Mouse (Mus musculus): ENCODE measurements around the gene Jmjd1c.

Gene Jmjd1c

DNA sequence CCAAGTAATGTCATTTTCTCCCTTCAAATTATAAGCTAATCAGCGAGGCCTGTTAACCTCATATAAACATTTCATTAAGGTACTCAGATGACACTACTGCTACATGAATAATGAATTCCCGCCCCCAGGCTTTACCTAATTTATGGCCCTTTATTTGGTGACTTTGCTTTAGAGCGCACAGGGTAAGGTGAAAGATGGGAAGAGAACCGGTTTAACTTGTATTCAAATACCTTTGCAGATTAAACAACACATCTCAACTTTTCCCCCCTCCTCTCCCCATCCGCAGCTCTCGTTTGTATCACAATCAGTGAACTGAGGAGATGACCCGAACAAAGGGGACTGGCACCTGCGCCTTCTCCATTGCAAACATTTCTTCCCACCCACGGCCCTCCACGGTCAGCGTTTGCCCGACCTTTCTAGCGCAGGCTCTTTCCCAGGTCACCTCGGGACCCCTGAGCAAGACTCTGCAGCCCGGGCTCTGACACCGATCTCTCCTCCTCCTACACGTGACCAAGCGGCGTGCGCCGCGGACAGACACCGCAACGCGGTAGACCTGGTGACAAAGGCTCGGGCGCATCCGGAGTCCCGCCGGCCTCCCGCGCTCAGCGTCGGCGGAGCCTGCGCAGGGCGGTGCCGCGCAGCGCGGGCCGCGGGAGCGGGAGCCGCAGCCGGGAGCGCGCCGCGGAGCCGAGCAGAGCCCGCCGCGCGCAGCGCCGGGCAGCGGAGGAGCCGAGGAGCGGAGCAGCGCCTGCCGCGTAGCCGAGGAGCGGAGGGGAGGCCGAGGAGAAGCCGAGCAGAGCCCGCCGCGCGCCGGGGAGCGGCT lies at the start of gene Jmjd1c:
TSS of gene Jmjd1c (plus strand) at position 328 of the 823 bp plus-strand sequence.
- peak; percentile 51 for DNase-seq (ENCODE audit: low read depth, low spot score)

DNA sequence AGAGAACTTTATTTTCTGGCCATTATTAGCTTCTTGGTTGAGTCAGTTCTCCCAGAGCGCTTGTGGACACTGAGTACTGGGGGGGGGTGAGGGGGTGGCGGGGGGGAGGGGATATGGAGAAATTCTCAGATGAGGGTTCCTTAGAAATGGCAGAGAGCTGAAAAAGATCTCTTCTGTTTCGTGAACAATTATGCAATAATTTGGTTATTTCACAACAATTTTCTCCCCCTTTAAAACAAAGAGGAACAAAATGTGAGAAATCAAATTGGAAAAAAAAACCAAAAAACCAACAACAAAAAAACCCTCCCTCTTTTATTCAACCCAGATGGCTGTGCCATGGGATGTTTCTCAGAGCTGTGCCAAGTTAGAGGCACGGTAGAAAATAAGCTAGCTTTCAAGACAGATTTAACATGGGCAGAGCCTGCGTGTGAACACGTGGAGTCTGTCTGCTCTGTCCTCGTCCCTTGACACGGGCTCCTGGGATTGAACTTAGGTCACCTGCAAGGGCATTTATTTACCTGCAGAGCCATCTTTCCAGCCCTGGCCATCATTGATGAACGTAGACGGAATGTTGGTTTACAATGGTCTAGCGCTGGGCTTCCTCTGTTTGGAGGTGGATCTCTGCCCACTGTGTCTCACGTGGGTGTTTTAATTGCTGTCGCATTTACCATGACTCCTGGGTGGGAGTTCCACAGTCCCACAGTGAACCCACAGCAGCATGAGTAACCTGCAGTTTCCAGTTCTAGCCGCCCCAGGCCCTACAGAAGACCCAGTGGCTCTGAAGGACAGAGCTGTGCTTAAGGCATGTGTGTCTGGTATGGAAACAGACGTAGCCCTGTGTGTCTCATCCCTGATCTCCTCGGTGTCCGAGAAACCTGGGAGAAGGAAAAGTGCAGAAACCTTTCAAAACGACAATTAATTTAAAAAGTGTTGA lies 47.9 kb upstream of the Jmjd1c start:
- DNase-seq (ENCODE audit: low read depth, low spot score) = peak; percentile 43

DNA sequence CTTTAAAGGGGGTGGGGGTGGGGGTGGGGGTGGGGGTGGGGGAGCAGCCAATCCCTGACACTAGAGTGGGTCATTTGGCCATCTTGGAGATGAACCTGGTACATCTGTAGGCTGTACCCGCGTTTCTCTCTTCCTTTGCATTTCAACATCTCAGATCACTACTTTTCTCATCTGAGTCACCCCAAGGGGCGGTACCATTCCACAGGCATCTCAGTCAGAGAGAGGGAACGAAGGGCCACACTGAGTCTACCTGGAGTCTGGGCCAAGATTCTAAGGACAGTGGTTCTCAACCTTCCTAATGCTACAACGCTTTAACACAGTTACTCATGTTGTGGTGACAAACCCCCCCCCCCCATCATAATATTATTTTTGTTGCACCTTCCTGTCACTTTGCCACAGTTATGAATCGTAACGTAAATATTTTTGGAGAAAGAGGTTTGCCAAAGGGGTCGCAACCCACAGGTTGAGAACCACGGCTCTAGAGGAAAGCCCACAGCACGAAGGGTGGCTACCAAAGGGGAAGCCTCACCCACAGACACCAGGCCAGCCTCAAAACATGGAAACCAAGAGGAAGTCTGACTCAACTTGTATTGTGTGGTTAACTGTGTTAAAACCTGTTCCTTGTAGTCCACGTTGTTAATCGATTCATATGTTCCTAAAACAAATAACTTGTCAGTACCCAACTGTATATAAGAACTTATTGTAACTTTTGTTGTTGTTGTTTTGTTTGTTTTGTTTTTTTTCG lies 46.9 kb upstream of the Jmjd1c start:
- no peak for DNase-seq (ENCODE audit: low read depth, low spot score)

DNA sequence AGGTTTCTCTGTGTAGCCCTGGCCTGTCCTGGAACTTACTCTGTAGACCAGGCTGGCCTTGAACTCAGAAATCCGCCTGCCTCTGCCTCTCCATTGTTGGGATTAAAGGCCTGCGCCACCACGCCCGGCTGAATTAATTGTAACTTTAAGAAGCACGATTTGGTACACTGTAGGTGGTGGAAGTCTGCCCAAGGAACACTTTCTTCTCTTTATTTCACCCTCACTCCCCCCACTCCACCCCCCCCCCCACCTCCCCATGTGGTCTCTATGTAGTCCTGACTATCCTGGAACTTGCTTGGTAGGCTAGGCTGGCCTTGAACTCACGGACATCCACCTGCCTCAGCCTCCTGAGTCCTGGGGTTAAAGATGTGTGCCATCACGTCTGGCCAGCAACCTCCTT lies 46.3 kb upstream of the Jmjd1c start:
- no peak for DNase-seq (ENCODE audit: low read depth, low spot score)

DNA sequence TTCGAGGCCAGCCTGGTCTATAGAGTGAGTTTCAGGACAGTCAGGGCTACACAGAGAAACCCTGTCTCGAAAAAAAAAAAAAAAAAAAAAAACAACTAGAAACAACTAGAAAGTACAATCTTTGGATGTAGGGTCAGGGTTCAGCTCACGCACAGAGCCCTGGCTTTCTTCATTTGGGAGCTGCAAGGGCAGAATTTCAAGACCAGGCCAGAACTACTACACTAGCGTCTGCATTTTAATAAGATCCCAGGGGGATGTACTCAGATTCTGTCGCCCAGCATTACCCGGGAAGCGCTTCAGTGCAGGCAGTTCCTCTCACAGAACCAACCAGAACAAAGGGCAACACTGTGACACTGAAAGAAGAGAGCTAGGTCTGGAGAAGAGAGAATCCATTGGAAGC lies 45.2 kb upstream of the Jmjd1c start:
- DNase-seq (ENCODE audit: low read depth, low spot score) = no peak

DNA sequence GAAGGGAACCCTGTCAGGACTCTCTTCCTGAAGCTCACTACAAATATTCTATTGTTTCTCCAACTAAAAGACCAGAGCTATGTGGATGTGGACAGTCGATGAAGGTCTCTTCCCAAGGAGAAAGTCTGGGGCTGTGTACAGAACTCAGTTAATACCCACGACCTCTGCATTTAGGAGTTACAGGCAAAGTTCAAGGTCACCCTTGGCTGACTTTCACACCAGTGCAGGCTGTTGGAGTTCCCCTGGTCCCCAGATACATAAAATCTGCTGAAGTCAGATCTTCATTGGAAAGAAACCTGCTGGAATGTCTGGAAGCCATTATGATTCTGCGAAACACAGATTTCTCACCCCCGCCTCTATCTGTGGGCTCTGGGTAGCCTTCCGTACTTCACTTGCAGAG lies 44.5 kb upstream of the Jmjd1c start:
- no peak for DNase-seq (ENCODE audit: low read depth, low spot score)

DNA sequence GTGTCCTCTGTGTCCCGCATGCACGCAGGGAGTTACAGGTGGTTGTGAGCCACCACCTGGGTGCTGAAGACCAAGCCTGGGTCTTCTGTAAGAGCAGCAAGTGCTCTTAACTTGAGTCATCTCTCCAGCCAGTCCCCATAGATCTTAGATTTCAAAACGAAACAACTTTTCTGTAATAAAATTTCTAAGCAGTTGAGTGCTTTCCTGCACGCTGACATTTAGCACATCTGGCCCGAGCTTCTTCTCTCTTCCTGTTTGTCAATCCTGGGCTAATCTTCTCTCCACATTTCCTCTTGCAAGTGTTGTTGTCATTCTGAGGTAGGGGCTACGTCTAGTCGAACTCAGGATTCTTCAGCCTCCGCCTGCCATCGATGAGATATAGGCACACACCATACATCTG lies 43.5 kb upstream of the Jmjd1c start:
- DNase-seq (ENCODE audit: low read depth, low spot score) = no peak

DNA sequence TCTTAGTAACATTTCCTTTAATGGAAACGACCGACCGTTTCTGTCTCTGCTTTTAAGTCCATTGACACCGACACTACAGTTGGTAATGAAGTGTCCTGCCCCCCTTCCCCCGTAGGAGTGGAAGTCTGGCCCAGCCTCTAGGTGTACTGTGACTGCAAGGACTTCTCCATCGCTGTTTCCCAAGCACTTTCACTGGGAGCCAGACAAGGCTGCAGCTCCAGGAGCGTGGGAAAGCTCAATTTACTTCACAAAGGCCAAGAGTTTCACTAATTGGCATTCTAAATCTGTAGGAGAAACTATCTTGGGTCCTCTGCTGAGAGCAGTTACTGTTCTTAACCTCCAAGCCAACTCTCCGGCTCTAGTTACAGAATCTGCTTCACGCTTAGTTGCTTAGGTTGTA lies 42.5 kb upstream of the Jmjd1c start:
- DNase-seq (ENCODE audit: low read depth, low spot score) = peak; percentile 69

DNA sequence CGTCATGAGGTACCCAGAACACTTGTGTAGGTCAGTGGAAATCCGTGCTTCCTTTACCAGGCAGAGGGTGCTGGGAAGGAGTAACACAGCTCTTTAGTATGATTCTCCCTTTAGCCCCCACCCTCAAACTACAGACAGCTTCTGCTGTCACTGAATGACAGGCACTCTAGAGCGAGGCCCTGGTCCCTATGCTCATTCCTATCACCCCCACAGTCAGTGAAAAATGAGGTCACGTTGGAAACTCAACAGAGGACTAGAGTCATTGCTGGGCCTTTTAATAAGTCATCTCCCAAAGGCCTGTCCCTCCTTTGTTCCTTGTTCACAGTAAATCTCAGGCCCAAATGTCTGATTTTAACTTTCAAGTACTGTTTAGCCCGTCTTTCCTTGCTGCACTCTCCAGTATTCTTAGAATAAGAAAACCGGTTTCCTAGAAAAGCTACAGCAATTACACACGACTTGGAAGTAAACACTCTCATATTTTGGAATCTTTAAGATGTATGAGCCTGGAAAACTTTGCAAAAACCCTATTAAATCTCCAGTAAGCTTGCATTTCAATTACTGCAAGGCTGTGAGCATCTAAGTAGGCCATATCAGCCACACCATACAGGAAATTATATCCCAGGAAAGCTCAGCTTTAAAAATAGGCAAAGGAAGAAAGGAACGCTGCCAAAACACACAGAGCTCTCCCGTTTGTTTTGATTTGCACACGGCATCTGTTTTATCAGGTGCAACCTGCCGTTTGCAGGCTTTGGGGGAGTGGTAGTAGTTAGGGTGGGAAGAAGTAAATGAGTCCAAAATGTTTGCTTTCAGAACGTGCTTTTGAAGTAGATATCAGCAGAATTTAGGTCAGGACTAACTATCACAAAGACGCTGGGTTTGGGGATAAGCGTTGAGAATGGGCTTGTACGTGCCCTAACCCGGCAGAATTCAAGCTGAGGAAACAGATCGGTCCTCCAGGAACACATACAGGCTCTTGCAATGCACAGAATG lies 39.8 kb upstream of the Jmjd1c start:
- DNase-seq (ENCODE audit: low read depth, low spot score) = no peak

DNA sequence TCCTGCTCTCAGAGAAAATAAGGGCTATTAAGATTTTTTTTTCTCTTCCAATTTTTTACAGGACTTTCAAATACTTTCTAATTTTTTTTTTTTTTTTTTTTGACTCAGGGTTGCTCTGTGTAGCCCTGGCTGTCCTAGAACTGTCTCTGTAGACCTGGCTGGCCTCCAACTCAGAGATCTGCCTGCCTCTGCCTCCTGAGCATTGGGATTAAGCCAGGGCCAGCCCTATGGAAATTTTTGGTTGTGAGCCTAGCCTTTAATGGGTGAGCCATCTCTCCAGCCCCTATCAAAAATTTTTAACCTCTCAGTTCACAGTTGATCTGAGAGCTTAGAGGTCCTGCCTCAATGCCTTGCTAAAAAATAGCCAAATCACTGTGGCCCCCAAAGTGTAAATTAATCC lies 38.7 kb upstream of the Jmjd1c start:
- DNase-seq (ENCODE audit: low read depth, low spot score) = no peak

DNA sequence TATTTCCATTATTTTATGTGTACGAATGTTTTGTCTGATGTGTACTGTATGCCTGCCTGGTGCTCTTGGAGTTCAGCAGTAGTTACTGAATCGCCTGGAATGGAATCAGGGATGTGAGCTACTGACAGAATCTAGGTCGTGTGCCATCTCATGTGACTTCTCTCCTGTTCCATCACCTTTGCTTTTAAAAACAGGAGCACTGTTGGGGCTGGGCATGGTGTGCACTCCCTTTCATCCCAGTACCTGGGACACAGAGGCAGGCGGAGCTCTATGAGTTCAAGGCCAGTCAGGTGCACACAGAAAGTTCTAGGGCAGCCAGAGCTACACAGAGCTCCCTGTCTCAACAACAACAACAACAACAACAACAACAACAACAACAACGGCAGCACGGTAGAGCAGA lies 38.2 kb upstream of the Jmjd1c start:
- no peak for DNase-seq (ENCODE audit: low read depth, low spot score)

DNA sequence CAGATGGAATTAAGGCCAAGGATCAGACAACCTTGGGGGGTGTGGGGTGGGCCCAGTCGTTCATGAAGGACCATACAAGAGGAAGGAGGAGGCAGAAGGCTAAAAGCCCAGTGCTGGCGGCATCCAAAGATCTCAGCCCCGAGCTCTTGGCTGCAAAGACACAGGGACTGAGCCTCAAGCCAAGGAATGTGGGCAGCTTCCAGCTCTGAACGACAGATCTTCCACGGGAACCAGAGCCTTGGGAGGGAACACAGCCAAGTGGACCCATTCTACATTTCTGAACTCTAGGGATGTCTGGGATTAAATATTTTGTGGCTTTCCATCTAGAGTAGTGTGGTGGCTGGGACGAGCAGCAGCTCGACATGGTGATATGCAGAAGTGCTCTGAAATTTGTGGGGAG lies 37.6 kb upstream of the Jmjd1c start:
- peak; percentile 61 for DNase-seq (ENCODE audit: low read depth, low spot score)

DNA sequence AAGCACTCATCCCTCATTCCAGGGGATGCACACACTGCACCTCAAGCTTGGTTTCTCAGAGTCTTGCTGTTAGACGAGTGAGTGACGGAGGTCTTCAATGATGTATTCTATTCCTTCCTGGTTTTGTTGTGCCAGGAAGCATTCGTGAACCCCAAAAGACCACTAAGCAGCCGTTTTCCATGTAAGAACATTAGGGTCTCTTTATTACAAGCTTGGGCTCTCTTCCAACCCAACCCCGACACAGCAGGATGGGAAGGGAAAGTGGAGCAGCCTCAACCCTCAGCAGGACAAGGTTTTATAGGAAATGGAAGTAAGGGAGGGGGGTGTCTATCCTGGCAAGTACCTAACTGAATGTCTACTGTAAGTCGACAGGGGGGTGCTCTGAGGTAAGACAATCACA lies 37.2 kb upstream of the Jmjd1c start:
- no peak for DNase-seq (ENCODE audit: low read depth, low spot score)

DNA sequence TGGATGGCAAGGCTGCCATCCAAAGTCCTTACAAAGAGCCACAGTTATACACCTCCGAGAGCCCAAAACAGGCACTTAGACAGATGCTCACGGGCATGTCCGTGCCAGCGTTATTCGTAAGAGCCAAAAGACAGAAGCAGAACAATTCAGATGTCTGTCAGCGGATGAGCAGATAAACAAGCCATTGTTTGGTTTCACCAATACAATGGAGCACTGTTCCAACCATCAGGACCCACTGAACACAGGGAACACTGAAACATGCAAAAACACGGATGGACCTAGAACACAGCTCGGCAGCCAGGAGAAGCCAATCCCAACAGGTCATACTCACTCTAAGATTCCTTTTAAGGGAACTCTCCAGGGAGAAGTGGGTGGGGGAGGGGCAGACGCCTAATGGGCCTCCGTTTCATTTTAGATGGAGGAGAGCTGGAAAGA lies 34.5 kb upstream of the Jmjd1c start:
- DNase-seq (ENCODE audit: low read depth, low spot score) = no peak

DNA sequence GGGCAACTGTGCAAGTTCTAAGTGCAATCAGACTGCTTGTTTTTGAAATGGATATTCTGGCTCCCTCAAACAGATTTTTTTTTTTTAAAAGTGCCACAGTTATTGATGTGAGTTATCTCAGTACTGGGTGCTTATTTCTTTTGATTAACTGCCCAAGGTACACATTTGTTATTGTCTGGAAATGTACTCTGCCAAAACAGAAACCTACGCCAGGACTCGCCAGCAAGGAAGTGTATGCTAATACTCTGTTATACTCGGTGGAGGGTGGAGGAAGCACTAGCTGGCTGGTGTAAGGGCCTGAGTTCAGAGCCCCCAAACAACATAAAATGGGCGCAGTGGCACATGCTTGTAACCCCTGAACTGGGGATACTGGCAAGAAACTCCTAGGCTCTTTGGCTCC lies 34.1 kb upstream of the Jmjd1c start:
- DNase-seq (ENCODE audit: low read depth, low spot score) = no peak

DNA sequence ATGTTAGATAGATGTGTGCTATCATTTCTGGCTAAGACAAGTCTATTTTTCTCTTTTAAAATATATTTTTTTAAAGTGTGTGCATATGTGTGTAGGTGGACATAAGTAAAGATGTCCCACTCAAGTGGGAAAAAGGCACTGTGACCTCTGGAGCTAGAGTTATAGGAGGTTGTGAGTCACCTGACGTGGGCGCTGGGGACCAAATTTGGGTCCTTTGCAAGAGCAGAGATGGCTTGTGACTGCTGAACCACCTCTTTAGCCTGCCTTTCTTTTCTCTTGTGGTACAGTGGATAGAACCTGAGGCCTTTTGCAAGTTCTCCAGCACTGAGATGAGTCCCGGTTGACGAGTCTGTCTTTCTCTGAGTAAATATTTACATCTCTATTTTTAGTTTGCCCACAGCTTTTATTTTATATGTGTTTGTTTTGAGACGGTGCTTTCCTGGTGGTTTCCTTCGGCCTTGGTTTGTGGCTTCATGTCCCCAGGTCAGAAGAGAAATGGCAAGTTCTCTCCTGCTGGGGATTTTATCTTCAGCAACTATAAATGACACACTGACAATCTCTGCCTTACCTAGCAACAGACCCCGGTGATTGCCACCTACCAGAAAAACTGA lies 30.5 kb upstream of the Jmjd1c start:
- DNase-seq (ENCODE audit: low read depth, low spot score) = no peak

DNA sequence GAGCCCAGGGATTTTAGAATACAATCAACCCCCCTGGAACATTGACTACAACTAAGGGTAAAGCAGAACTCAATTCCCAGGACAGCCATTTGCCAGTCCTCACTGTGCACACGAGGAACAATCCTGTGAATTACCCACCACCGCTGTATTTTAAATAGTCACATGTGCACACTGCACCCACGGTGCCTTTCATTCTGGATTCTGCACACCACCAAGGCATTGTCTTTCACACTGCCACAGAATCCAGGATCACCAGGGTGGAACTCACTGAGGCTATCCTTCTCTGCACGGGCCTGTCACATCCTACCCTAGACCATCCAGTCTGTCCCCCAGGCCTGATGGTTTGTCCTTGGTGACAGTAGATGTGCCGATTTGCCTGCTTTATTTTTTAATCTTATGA lies 30.0 kb upstream of the Jmjd1c start:
- no peak for DNase-seq (ENCODE audit: low read depth, low spot score)

DNA sequence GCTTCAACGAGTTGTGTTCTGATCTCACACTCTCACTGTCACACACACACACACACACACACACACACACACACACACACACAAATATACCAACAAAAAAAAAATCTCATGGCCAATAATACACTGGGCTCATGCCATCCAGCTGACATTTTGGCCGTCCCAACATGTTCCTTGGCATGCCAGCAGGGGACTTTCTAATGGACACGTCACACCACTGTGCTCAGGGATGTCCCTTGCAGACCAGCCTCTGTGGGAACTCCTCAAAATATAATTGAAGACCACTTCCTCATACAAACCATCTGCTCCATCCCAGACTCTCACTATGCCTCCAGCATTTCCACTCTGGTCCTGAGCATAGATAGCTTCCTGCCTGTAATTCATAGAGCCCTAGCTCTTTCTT lies 29.5 kb upstream of the Jmjd1c start:
- no peak for DNase-seq (ENCODE audit: low read depth, low spot score)

DNA sequence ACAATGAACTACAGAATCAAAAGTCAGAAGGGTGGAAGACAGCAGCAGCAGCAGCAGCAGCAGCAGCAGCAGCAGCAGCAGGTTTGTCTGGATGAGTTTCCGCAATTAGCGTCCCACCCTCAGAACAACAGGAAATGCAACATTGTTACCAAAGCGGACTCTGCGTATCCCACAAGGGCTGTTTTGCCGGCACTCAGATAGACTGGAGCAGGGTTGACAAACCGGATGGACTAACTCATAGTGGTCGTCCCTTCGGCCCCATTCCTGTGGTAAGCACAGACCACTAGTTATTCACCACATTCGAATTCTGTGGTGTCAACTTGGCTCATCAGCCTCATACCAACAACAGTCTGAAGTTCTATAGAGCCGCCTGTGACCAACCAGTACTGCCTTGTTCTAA lies 26.9 kb upstream of the Jmjd1c start:
- DNase-seq (ENCODE audit: low read depth, low spot score) = no peak

DNA sequence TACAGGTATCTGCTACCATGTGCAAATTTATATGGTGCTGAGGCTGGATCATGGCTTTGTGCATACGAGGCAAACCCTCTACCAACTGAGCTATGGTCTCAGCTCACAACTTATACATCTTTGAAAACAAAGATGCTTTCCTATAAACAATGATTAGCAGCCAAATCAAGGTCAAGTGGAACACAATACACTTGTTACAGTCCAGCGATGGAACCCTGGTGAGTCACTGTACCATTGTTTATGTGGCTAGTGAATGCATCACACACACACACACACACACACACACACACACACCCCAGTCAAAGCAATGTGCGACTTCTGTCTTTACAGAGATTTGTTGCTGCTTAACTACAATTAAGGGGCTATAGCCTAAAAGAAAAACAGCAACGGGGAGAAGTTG lies 24.5 kb upstream of the Jmjd1c start:
- no peak for DNase-seq (ENCODE audit: low read depth, low spot score)
